Mouse (Mus musculus) thymus, adult 2 months (tissue): ENCODE measurements around the gene Cetn3. TPM values are rescaled to one million over a fixed set of nuclear protein-coding genes. Genes with fewer than 3 reads are reported as not detected.

ENCODE experiments used
- DNase-seq: peaks from one replicate; pipeline ENCODE4 v3.0.0; 2021
- H3K27ac ChIP-seq: fragments of 200-500 bp; 2 replicates; pipeline ENCODE4 v1.5.1; 2012; ENCODE audit warnings: low read length, control low read depth; ENCODE audit not compliant: control insufficient read depth, insufficient read depth
- H3K27me3 ChIP-seq: fragments of 200-500 bp; 2 replicates; pipeline ENCODE4 v1.6.1; 2012; ENCODE audit warnings: mild to moderate bottlenecking, low read length, moderate library complexity, mixed read lengths; ENCODE audit not compliant: control insufficient read depth, insufficient read depth
- H3K36me3 ChIP-seq: fragments of 200-500 bp; 2 replicates; pipeline ENCODE4 v1.6.1; 2012; ENCODE audit warnings: mild to moderate bottlenecking, low read length, moderate library complexity; ENCODE audit not compliant: control insufficient read depth, insufficient read depth
- H3K4me1 ChIP-seq: fragments of 200-500 bp; replicated peaks from 2 replicates; pipeline ENCODE4 v1.6.1; 2012; ENCODE audit warnings: low read length; ENCODE audit not compliant: control insufficient read depth, insufficient read depth
- H3K4me3 ChIP-seq: fragments of 200-500 bp; 2 replicates; pipeline ENCODE4 v1.5.1; 2012; ENCODE audit warnings: mild to moderate bottlenecking, low read length, control low read depth, moderate library complexity; ENCODE audit not compliant: control insufficient read depth, insufficient read depth
- CTCF ChIP-seq: fragments of 200-500 bp; IDR thresholded peaks from 2 replicates; pipeline ENCODE4 v1.5.1; 2012; ENCODE audit warnings: mild to moderate bottlenecking, control low read depth, low read length, moderate library complexity, borderline replicate concordance; ENCODE audit not compliant: control insufficient read depth, poor library complexity, insufficient read depth; ENCODE audit errors: extremely low read depth
- POLR2A ChIP-seq: fragments of 200-500 bp; IDR thresholded peaks from 2 replicates; pipeline ENCODE4 v1.6.1; 2012; ENCODE audit warnings: mild to moderate bottlenecking, low read length, control low read depth, moderate library complexity; ENCODE audit not compliant: control insufficient read depth, poor library complexity, insufficient read depth; ENCODE audit errors: extremely low read depth
- WGBS: fragments of 180-500 bp; shearing (Covaris S2); methylation state at CpG from one replicate; pipeline ENCODE4 v1.1.7; 2018; 5-methylcytosine and 5-hydroxymethylcytosine counted together
- polyA plus RNA-seq: library from polyadenylated mRNA; depleted of rRNA; stranded (reverse); fragments of >200 nt; gene quantifications from 2 replicates; pipeline ENCODE4 v1.2.3, GENCODE M21; 2012

Gene Cetn3
- polyA plus RNA-seq, 1 experiment, result 3.6 TPM

DNA sequence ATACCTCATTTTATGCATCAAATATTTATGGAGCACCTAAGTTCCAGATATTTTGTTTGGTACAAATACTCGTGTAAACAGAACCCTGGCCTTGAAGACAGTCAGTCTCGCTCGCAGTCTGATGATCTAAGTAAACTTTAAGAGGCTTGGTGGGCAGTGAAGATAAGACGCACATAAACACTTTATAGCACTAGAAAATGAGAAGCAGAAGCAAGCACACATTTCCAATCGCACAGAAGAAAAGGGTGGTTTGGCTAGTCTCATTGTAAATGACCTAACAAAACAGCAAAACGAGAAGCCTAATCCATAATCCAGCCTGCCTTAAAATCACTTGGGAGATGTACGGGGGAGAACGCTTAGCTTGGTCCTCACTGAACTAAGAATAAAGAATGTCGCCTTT is 402 bp upstream of the Cetn3 start:
- no peak overlapping the region for H3K27ac ChIP-seq
- WGBS, result 35% methylated on average over 9 of the region's 9 CpGs
- no peaks in the 10 kb centered on the region; the same call in 1 of the 2 replicates for H3K4me1 ChIP-seq

DNA sequence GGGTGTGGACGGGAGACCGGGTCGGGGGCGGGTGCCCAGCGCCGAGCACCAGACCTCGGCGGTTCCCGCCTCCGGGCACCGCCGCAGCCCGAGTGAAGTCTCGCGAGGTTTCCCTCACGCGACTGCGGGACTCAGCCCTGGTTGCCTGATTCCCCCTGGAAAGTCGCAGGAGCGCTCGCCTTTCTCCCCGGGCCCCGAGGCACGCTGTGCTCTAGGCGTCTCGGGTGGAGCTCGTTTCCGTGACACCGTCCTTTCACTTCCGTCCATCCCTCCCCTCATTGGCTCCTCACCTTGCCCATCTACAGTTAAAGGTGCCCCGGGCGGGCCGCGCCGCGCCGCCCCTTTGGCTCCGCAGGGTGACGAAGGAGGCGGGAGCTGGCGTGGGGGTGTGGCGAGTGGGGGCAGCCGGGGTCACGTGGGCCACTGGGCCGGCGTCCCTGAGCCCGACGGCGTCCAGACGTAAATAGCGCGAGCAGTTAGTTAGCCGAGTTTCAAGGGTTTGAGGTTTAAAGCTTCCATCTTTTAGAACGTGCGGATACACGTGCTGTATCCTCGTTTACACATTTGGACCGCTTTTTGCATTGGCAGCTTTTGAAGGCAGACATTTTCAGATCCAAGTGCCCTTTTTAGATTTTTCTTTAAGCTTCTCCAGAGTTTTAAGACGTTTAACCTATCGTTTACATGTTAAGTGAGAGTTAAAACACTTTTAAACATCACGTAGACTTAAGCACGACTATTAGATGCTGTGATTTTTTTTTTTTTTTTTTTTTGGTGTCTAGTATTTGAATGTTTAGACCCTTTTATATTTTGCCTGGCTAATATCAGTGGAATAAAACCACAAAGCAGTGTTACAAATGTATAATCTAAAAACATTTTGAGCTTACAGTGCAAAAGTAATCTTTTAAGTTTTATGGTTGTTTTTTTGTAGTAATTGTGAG is 797 bp downstream of the Cetn3 start:
- Histone ChIP-seq H3K4me3 (peak overlapping the region; percentile 74), H3K4me1 (no peaks in the 10 kb centered on the region; the same call in 1 of the 2 replicates), H3K27ac (peak overlapping the region; percentile 78), H3K36me3 (peaks cover 4% of the 10 kb centered on the region; the same call in 1 of the 2 replicates), H3K27me3 (no peaks in the 10 kb centered on the region)
- TF ChIP-seq CTCF (peak; percentile 63; the same call in 1 of the 2 replicates), POLR2A (peak; percentile 81; the same call in 1 of the 2 replicates)
- DNase-seq, result peak; percentile 97
- WGBS, result under 1% methylated on average over 60 of the region's 62 CpGs

More for the DNA sequence above, 402 bp upstream of the Cetn3 start:
- Histone ChIP-seq H3K27me3 (no peaks in the 10 kb centered on the region), H3K36me3 (no peaks in the 10 kb centered on the region), H3K4me3 (peak overlapping the region; percentile 74)
- DNase-seq, result no peak
- TF ChIP-seq POLR2A (no peak), CTCF (no peak)

DNA sequence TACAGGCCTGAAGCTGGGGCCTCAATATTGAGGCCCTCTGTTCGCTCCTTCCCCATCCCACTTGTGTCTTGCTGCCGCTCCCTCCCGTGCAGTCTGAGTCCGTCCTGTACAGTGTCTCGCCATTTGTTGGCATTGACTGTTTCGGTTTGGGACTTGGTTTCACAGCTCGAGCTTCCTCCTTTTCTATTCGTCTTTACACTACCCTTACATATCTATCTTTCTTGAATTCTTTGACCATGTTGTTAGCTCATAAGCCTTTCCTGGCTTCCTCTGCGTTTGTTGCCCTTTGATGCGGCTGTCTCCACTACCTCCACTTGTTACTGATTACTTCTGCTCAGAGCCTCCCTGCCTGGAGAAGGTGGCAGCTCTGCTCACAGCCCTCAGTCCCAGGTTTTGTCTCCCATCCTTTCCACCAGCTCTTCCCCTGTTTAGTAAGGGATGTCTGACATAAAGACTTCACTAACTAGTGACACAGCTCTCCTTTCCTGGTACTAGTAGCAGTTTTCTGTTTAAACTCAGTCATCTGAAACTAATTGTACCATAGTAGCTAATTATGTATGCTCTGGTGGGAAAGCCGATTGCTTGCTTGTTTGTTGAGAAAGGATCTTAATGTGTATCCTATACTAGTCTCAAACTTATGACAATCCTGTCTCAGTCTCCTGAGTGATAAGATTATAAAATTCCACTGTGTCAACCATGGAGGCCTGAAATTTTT is 3.0 kb downstream of the Cetn3 start:
- Histone ChIP-seq H3K4me1 (no peaks in the 10 kb centered on the region; the same call in 1 of the 2 replicates), H3K4me3 (no peak overlapping the region), H3K36me3 (peaks cover 9% of the 10 kb centered on the region; the same call in 1 of the 2 replicates), H3K27ac (no peak overlapping the region), H3K27me3 (no peaks in the 10 kb centered on the region)
- no peak for DNase-seq
- no peak for TF ChIP-seq CTCF
- TF ChIP-seq POLR2A, result no peak
- WGBS, result 90% methylated on average over 11 of the region's 11 CpGs

DNA sequence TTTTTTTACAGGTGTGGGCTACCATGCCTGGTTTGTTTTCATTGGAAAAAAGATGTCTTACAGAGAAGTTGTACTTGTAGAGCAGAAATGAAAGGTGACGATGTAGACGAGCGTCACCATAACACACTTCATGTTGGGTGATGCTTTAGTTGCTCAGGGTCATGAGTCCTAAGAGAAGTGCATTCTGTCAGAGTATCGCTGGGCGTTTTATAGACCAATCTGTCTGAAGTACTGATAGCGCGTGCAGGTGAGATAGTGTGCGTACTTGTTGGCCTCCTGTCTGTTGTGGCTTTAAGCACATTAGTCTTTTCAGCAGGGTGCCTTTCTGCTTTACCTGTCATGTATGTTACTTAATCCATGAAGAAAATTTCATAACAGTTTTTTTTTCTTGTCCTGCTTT is 7.3 kb downstream of the Cetn3 start:
- no peaks in the 10 kb centered on the region; the same call in 1 of the 2 replicates for H3K4me1 ChIP-seq
- TF ChIP-seq POLR2A (no peak), CTCF (no peak)
- DNase-seq, result no peak
- H3K27ac ChIP-seq, result no peak overlapping the region
- 98% methylated on average over 8 of the region's 8 CpGs for WGBS
- no peaks in the 10 kb centered on the region for H3K27me3 ChIP-seq
- H3K4me3 ChIP-seq, result no peak overlapping the region
- peaks cover 9% of the 10 kb centered on the region; the same call in 1 of the 2 replicates for H3K36me3 ChIP-seq

DNA sequence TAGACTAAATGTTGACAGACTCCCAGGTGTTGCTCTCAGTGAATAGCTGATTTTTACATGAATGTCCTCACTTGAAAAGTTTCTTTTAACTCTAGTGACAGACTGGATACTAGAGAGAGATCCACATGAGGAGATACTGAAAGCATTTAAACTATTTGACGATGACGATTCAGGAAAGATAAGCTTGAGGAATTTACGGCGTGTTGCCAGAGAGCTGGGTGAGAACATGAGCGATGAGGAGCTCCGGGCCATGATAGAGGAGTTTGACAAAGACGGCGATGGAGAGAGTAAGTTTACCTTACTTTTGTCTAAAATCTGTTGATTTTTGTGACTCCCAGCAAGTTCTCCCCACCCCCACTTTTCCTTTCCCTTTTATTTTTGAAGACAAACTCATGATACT is 9.0 kb downstream of the Cetn3 start:
- no peak overlapping the region for H3K4me3 ChIP-seq
- no peaks in the 10 kb centered on the region for H3K4me1 ChIP-seq
- WGBS, result 96% methylated on average over 8 of the region's 8 CpGs
- TF ChIP-seq CTCF (no peak), POLR2A (no peak)
- H3K27ac ChIP-seq, result no peak overlapping the region
- DNase-seq, result no peak
- peaks cover 9% of the 10 kb centered on the region; the same call in 1 of the 2 replicates for H3K36me3 ChIP-seq
- H3K27me3 ChIP-seq, result no peaks in the 10 kb centered on the region

DNA sequence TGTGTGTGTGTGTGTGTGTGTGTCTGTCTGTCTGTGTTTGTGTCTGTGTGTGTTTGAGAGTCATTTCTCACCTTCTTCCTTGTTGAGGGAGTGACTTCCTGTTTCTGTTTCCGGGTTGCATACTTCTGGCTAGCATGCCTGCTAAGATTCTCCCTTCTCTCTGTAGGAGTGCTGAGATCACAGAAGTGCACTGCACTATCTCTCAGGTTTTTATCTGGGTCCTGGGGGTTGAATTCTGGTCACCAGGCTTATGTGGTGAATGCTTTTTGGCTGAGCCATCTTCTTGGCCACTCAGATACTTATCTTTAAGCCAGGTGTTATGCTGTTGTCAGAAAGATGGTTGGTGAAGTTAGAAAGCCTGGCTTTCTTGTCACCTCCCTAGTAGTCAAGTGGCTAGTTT is 11.0 kb downstream of the Cetn3 start:
- DNase-seq, result peak; percentile 13
- Histone ChIP-seq H3K36me3 (peaks cover 9% of the 10 kb centered on the region; the same call in 1 of the 2 replicates), H3K27ac (no peak overlapping the region; the same call in 1 of the 2 replicates), H3K4me3 (no peak overlapping the region), H3K4me1 (no peaks in the 10 kb centered on the region), H3K27me3 (no peaks in the 10 kb centered on the region)
- TF ChIP-seq CTCF, result no peak
- no peak for TF ChIP-seq POLR2A
- WGBS, result 11% methylated on average over 1 of the region's 1 CpGs
